Mouse (Mus musculus): ENCODE data around the gene Ackr4.

The Ackr4 gene

DNA sequence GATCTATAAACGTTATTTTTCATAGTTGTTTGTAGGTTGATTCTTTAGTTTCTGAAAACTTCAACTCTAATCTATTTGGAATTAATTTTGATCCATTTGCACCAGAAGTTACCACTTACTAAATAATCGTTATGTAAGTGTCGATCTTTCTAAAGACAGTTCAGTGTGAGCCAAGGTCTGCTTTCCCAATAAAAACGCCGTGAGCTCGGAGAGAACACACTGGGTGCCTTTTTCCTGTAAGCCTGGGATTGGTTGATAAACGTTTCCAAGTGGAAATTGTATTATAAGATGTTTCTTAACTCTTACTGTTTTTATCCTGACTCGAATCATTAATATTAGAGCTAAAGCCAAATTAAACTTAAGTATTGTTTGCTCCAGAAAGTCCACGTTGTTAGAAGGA lies 19.8 kb downstream of the Ackr4 start:
- DNase-seq (ENCODE audit: low spot score in 2 of 2): no peak

DNA sequence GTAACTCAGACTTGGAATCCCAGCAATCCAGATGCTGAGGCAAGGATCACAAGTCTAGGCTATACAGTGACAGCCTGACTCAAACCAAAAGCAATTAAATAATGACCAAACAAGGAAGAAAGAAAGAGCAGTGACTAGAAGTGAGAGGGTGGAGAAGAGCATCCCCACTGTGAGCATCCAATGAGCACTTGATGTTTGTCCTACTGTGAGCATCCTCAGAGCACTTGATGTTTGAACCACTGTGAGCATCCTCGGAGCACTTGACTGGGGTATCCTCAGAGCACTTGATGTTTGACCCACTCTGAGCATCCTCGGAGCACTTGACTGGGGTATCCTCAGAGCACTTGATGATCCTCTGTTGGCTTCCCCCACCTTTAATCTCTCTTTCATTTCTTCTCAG lies 21.7 kb downstream of the Ackr4 start:
- DNase-seq (ENCODE audit: low spot score in 2 of 2): no peak

GRCm38 (mm10) chr9:104102901-104103300 lies 23.8 kb downstream of the Ackr4 start:
- DNase-seq (ENCODE audit: low spot score in 2 of 2): no peak

DNA sequence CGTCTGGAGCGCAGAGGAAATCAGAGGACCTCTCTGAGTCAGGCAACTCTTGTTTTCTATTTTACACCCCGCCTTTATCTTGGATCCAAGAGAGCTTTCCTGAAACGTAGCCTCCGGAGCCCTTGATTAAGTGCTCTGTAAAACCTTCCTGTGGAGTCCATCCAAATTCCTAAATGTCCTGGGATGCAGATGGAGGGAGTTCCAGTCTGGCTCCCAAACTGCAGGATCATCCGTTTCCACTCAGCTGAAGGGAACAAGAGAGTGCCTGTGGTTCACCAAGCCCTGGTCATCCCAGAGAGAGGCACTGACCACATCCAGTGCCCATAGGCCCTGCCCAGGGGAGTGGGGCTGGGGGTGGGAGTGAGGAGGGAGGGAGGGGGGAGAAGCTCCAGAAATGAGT lies 24.4 kb downstream of the Ackr4 start:
- DNase-seq (ENCODE audit: low spot score in 2 of 2): no peak

- no peak for DNase-seq (ENCODE audit: low spot score in 2 of 2)
Measured at GRCm38 (mm10) chr9:104101458-104101857, 25.3 kb downstream of the Ackr4 start.

GRCm38 (mm10) chr9:104100822-104101221 lies 25.9 kb downstream of the Ackr4 start:
- no peak for DNase-seq (ENCODE audit: low spot score in 2 of 2)

- DNase-seq (ENCODE audit: low spot score in 2 of 2): peak in 1 of 2 experiments; percentile 42
Measured at GRCm38 (mm10) chr9:104099060-104099459, 27.7 kb downstream of the Ackr4 start.

GRCm38 (mm10) chr9:104098256-104098655 lies 28.5 kb downstream of the Ackr4 start:
- peak in 1 of 2 experiments; percentile 15 for DNase-seq (ENCODE audit: low spot score in 2 of 2)

DNA sequence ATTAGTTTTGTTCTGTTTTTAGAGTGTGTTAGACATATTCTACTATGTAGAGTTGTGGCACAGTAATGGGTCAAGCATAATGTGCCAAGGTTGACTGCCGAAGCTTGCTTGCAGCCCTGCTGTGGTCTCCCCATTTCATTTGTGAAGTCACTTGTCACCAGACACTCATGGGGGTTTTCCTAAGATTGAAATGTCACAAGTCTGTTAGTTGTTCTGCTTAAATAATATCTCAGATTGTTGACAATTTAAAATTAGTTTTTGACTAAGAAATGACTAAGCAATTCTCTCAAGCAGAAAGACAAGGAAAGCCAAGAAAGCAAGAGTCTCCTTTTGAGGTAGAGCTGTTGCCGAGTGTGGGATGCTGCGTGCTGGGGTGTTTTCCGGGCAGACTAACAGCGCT lies 33.8 kb downstream of the Ackr4 start:
- DNase-seq (ENCODE audit: low spot score in 2 of 2): no peak

GRCm38 (mm10) chr9:104088555-104088954 lies 38.2 kb downstream of the Ackr4 start:
- no peak for DNase-seq (ENCODE audit: low spot score in 2 of 2)

DNA sequence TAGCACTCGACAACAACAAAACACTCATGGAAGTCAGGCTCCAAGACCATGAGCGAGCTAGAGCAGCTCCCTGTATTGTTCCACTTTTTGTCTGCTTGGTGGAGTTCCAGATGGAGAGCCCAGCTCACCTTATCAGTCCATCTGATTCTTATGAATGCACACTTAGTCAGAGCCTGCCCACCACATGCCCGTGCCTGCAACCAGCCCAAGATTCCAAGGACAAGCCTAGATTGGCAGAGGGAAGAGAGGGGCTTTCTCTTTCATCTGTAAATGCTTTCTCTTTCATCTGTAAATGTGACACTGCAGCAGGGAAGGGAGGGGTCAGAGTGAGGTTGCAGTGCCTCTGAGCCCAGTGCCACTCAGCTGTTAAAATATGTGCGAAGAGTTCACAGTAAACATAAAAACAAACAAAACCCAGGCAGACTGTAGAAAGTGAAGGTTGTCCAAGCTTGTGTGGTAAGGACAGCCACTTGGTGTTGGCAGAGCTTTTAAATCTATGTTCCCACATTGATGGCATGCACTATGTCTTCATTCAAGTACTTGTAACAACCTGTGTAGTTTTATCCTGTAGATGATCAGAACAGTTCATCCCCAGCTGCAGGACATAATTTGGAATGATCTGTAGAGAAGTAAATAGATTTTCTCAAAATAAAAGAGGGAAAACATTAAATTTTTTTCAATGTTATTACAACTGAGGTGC lies 40.9 kb downstream of the Ackr4 start:
- no peak for DNase-seq (ENCODE audit: low spot score in 2 of 2)

GRCm38 (mm10) chr9:104080038-104080437 lies 46.7 kb downstream of the Ackr4 start:
- DNase-seq (ENCODE audit: low spot score in 2 of 2): no peak

DNA sequence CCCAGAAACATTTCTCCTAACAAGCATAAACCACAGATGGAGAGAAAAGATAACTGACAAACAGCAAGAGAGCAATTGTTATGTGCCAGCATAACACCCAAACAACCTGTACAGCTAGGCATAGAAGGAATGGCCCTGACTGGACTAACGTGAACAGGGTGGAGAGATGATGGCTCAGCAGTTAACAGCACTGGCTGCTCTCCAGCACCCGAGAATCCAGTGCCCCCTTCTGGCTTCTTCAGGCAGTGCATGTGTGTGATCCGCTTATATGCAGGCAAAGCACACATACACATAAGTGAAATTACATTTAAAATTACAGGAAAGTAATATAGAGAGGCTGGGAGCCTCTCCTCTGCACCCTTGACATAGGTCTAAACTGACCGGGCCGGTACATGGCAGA lies 47.4 kb downstream of the Ackr4 start:
- peak; percentile 14 to 48 for DNase-seq (ENCODE audit: low spot score in 2 of 2)

DNA sequence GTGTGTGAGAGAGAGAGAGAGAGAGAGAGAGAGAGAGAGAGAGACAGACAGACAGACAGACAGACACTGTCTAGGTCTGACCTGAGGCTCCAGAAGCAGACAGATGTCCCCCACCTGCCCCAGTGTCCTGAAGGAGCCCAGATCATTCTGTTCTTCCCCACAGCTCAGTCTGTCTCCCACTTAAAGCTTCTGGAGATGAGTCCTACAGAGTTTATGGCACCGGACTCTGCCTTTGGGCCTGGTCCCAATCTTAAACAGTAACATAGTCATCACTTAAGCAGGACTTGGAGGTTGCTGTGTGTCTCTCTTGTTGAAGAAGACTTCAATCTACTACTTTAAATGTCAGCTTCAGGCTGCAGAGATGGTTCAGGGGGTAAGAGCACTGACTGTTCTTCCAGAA lies 48.0 kb downstream of the Ackr4 start:
- DNase-seq (ENCODE audit: low spot score in 2 of 2): no peak

- DNase-seq (ENCODE audit: low spot score in 2 of 2): no peak
Measured at GRCm38 (mm10) chr9:104075808-104076207, 50.9 kb downstream of the Ackr4 start.

DNA sequence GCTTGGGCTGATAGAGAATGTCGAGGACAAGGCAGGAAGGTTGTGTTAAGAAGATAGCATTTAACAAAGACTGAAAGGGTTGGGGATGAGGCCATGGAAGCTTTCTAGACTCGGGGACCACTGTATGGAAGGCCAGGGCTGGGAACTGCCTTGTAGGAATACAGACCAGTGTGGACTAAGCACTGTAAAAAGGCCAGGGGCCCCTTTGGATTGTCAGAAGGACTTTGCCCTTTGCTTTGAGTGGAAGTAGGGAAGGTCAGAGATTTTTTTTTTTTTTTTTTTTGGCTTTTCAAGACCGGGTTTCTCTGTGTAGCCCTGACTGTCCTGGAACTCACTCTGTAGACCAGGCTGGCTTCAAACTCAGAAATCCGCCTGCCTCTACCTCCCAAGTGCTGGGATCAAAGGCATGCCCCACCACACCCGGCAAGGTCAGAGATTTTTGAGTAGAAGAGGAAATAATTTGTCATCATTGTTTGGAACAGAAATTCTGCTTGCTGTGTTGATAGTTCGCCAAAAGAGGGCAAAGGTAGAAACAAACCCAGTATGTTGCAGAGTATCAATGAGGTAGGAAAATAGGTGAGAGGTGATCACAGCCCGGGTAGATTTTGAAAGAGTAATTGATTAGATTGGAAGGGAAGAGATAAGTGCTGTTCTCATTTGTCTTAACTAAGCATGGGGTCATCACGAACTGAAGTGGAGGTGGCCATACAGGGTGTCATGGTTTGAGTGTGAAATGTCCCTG lies 55.7 kb downstream of the Ackr4 start:
- DNase-seq (ENCODE audit: low spot score in 2 of 2): no peak

DNA sequence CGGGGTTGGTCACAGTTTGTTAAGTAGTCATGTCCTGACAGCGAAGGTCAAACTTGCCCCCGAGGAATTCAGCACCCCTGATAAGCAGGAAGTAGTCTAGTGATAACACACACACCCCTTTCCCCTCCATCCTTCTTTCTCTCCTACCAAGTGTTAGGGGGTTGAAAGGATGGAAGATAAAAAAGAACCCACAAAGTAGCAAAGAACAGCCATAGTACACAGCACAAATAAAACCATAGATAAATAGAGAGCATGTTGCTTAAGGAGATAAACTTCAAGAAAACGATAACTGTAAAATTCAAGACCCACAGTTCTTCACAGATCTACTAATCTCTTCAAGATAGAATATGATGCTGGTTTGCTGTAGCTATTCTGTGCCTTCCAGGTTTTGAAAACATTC lies 56.5 kb downstream of the Ackr4 start:
- DNase-seq (ENCODE audit: low spot score in 2 of 2): no peak

GRCm38 (mm10) chr9:104064571-104064970 lies 62.2 kb downstream of the Ackr4 start:
- DNase-seq (ENCODE audit: low spot score in 2 of 2): no peak

DNA sequence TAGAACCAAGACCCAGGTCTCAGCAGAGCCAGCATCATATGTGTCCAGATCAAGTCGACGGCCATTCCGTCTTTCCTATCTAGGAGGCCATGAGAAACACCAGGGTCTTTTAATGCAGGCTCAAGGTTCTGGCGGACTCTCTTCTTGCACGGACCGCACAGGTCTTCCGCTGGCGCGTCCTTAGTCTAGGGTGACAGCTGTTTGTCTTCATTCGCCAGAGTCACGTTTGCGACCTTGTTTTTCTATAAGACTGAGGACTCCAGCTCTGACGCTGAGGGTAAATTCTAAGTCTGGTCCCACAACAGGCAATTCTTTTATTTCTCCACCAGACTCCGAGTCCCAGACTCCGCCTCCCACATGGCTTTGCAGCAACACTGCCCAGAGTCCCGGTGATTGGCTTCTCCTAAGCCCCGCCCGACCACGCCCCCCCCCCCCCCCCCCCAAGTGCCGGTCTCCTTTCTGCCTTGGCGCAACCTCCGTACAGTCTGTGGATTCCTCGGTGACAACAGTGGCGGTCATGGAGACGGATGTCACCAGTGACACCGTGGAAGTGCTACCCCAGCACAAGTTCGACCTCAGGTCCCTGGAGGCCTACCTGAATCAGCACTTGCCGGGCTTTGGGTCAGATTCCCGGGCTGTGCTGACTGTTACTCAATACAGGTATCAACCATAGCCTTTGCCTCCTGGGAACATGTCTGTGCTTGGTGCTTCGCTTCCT lies 63.3 kb downstream of the Ackr4 start, which contains the start of gene Acad11:
TSS of gene Acad11 (plus strand) at position 134 of the 718 bp plus-strand sequence.
- peak; percentile 88 for DNase-seq (ENCODE audit: low spot score in 2 of 2)

DNA sequence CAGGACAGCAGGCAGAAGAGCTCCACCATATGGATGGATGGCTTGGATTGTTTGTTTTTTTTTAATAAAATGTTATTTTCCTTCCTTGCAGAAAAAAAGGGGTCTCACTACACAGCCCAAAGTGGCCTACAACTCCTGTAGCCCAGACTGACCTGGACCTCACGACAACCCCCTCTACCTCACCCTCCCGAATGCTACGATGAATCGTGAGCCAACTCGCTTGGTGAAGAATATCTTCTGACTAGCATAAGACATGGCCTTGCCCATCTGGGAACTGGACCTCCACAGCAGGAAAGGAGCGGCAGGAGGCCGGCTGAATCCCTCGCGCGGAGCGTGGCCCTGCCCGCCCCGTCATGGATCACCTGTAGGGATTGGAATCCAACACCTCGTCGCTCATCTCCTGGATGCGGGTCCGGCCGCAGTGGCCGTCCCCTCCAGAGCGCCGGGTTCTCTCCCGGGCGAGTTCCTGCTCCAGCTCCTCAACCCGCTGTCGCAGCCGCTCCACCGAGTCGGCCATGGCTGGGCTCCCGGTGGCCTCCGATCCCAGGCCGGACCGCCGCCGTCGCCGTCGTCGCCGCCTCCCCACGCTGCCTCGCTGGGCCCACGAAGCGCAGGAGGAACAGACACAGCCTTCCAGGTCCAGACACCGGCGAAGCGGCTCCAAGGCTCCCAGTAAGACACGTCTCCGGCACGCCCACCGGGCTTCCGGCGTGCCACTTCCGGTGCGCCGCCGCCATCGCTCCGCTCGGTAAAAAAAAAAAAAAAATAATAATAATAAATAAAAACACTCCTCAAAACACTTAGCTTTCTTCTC lies 64.1 kb downstream of the Ackr4 start, which contains the start of gene Uba5:
TSS of gene Uba5 (minus strand) at position 705 of the 814 bp plus-strand sequence.
- DNase-seq (ENCODE audit: low spot score in 2 of 2): peak in 1 of 2 experiments; percentile 1

GRCm38 (mm10) chr9:104051028-104051427 lies 75.7 kb downstream of the Ackr4 start:
- no peak for DNase-seq (ENCODE audit: low spot score in 2 of 2)

DNA sequence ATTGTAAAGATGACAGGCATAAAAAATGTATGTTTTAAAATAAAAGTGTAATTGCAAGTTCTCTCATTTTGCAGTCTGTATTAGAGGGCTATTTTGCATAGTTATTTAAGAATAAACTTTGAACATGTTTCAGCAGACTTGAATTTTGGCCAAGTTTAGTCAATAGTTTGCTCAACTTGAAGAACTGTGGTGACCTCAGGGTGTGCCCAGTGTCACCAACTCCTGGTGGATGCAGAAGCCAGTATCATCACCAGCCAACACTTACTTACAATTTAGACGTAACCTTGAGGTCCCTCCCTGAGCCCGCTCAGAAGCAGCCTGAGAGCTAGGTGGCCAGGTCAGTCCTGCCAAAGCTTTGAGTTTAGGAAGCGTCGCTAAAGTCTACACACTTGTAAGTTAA lies 83.1 kb downstream of the Ackr4 start:
- DNase-seq (ENCODE audit: low spot score in 2 of 2): no peak

All from natural killer cell, adult 2 months (primary cell).